Mouse (Mus musculus) heart, embryonic 15.5 days (tissue): ENCODE measurements at regions not wholly inside any gene's neighbourhood (a gene's known extent, or its start where the extent isn't known, plus 50 kb on each side); places are given as distances from the start of the nearest gene placed in this dataset.

Source experiments
- ATAC-seq: fragments of 200-750 bp; cut with Nextera tagmentation; replicated peaks from 2 replicates; pipeline ENCODE4 v1.8.0; 2017; ENCODE audit warnings: low read depth, moderate TSS enrichment; ENCODE audit not compliant: insufficient number of reproducible peaks, insufficient read depth, low FRiP score
- H3K27ac ChIP-seq: fragments of 300-500 bp; sonication (generic); 2 replicates; pipeline ENCODE4 v1.5.1; 2015; ENCODE audit warnings: mild to moderate bottlenecking, inconsistent platforms
- H3K27me3 ChIP-seq: fragments of 300-500 bp; sonication (generic); 2 replicates; pipeline ENCODE4 v1.6.1; 2015; ENCODE audit warnings: inconsistent platforms
- H3K36me3 ChIP-seq: fragments of 300-500 bp; sonication (generic); 2 replicates; pipeline ENCODE4 v1.6.1; 2015; ENCODE audit warnings: mild to moderate bottlenecking, inconsistent platforms
- H3K4me1 ChIP-seq: fragments of 300-500 bp; sonication (generic); replicated peaks from 2 replicates; pipeline ENCODE4 v1.6.1; 2015; ENCODE audit warnings: inconsistent platforms
- H3K4me2 ChIP-seq: fragments of 300-500 bp; sonication (generic); 2 replicates; pipeline ENCODE4 v1.6.1; 2015; ENCODE audit warnings: inconsistent platforms, mild to moderate bottlenecking, moderate library complexity
- H3K4me3 ChIP-seq: fragments of 300-500 bp; sonication (generic); 2 replicates; pipeline ENCODE4 v1.5.1; 2015; ENCODE audit warnings: mild to moderate bottlenecking, inconsistent platforms
- H3K9ac ChIP-seq: fragments of 300-500 bp; sonication (generic); 2 replicates; pipeline ENCODE4 v1.6.1; 2015; ENCODE audit warnings: mild to moderate bottlenecking, inconsistent platforms
- H3K9me3 ChIP-seq: fragments of 300-500 bp; sonication (generic); replicated peaks from 2 replicates; pipeline ENCODE4 v1.6.1; 2016; ENCODE audit warnings: inconsistent platforms
- WGBS: fragments of 180-500 bp; shearing (Covaris S2); methylation state at CpG from one replicate; pipeline ENCODE4 v1.1.7; 2015; ENCODE audit warnings: mixed read lengths; 5-methylcytosine and 5-hydroxymethylcytosine counted together

- no peak overlapping the region for H3K9ac ChIP-seq
- no peak for ATAC-seq
- H3K4me1 ChIP-seq = peaks cover 9% of the 10 kb centered on the region
- H3K4me2 ChIP-seq = no peak overlapping the region
- H3K9me3 ChIP-seq = no peaks in the 10 kb centered on the region
- H3K27ac ChIP-seq = no peak overlapping the region
- 0 out of 2 replicates have a peak, but pooled peaks cover 3% of the 10 kb centered on the region for H3K27me3 ChIP-seq
- H3K4me3 ChIP-seq = no peak overlapping the region
- no peaks in the 10 kb centered on the region for H3K36me3 ChIP-seq
- WGBS = 93% methylated on average over 4 of the region's 4 CpGs
These were observed 243.7 kb downstream of the Gm10260 start for GRCm38 (mm10) chr13:97516731-97517130.

GRCm38 (mm10) chr13:97514421-97515066 lies 245.9 kb downstream of the Gm10260 start:
- H3K36me3 ChIP-seq = no peaks in the 10 kb centered on the region
- no peak for ATAC-seq
- H3K4me1 ChIP-seq = peaks cover 13% of the 10 kb centered on the region
- H3K27ac ChIP-seq = no peak overlapping the region
- peak overlapping the region; percentile 13; the same call in 1 of the 2 replicates for H3K4me3 ChIP-seq
- H3K4me2 ChIP-seq = peak overlapping the region; percentile 52
- 23% methylated on average over 21 of the region's 21 CpGs for WGBS
- no peak overlapping the region for H3K9ac ChIP-seq
- 0 out of 2 replicates have a peak, but pooled peaks cover 3% of the 10 kb centered on the region for H3K27me3 ChIP-seq
- no peaks in the 10 kb centered on the region for H3K9me3 ChIP-seq

- Histone ChIP-seq H3K4me3 (no peak overlapping the region), H3K27ac (no peak overlapping the region), H3K4me1 (peaks cover 13% of the 10 kb centered on the region), H3K4me2 (no peak overlapping the region), H3K27me3 (0 out of 2 replicates have a peak, but pooled peaks cover 3% of the 10 kb centered on the region), H3K9ac (no peak overlapping the region), H3K36me3 (no peaks in the 10 kb centered on the region), H3K9me3 (no peaks in the 10 kb centered on the region)
- no peak for ATAC-seq
- WGBS = 65% methylated on average over 4 of the region's 4 CpGs
These were observed 247.9 kb downstream of the Gm10260 start for GRCm38 (mm10) chr13:97512521-97512920.

GRCm38 (mm10) chr13:97510431-97511261 lies 249.8 kb downstream of the Gm10260 start:
- H3K27ac ChIP-seq = peak overlapping the region; percentile 68
- peaks cover 13% of the 10 kb centered on the region for H3K4me1 ChIP-seq
- no peak overlapping the region for H3K9ac ChIP-seq
- H3K36me3 ChIP-seq = no peaks in the 10 kb centered on the region
- no peaks in the 10 kb centered on the region for H3K9me3 ChIP-seq
- 0 out of 2 replicates have a peak overlapping the region, but pooled peaks have one; percentile 11 for H3K4me2 ChIP-seq
- H3K4me3 ChIP-seq = no peak overlapping the region
- 52% methylated on average over 10 of the region's 10 CpGs for WGBS
- 0 out of 2 replicates have a peak, but pooled peaks cover 3% of the 10 kb centered on the region for H3K27me3 ChIP-seq
- ATAC-seq = peak; percentile 73

GRCm38 (mm10) chr13:97504949-97505348 lies 255.5 kb downstream of the Gm10260 start:
- WGBS = 86% methylated on average over 5 of the region's 5 CpGs
- 0 out of 2 replicates have a peak overlapping the region, but pooled peaks have one; percentile 6 for H3K27ac ChIP-seq

GRCm38 (mm10) chr13:97503955-97504739 lies 256.3 kb downstream of the Gm10260 start:
- peak; percentile 35; the same call in 1 of the 2 replicates for ATAC-seq
- WGBS = 87% methylated on average over 10 of the region's 10 CpGs

More at GRCm38 (mm10) chr13:97504949-97505348, 255.5 kb downstream of the Gm10260 start:
- no peak overlapping the region for H3K4me2 ChIP-seq
- no peaks in the 10 kb centered on the region for H3K36me3 ChIP-seq
- H3K9me3 ChIP-seq = no peaks in the 10 kb centered on the region
- H3K9ac ChIP-seq = no peak overlapping the region
- no peaks in the 10 kb centered on the region for H3K4me1 ChIP-seq
- no peaks in the 10 kb centered on the region for H3K27me3 ChIP-seq
- H3K4me3 ChIP-seq = no peak overlapping the region
- ATAC-seq = no peak

GRCm38 (mm10) chr13:97503391-97503790 lies 257.0 kb downstream of the Gm10260 start:
- ATAC-seq = no peak
- H3K27ac ChIP-seq = no peak overlapping the region
- WGBS = 51% methylated on average over 5 of the region's 5 CpGs

More at GRCm38 (mm10) chr13:97503955-97504739, 256.3 kb downstream of the Gm10260 start:
- no peaks in the 10 kb centered on the region for H3K9me3 ChIP-seq
- no peak overlapping the region for H3K4me2 ChIP-seq
- H3K27me3 ChIP-seq = no peaks in the 10 kb centered on the region
- H3K9ac ChIP-seq = no peak overlapping the region
- no peaks in the 10 kb centered on the region for H3K36me3 ChIP-seq
- H3K4me1 ChIP-seq = no peaks in the 10 kb centered on the region
- H3K27ac ChIP-seq = peak overlapping the region; percentile 4; the same call in 1 of the 2 replicates
- no peak overlapping the region for H3K4me3 ChIP-seq

GRCm38 (mm10) chr13:97500155-97500554 lies 259.2 kb downstream of the Enc1 start:
- Histone ChIP-seq H3K4me1 (no peaks in the 10 kb centered on the region), H3K4me3 (no peak overlapping the region), H3K4me2 (no peak overlapping the region), H3K36me3 (no peaks in the 10 kb centered on the region), H3K9ac (no peak overlapping the region), H3K9me3 (no peaks in the 10 kb centered on the region), H3K27me3 (no peaks in the 10 kb centered on the region; the same call in 1 of the 2 replicates), H3K27ac (no peak overlapping the region)
- WGBS = 80% methylated on average over 8 of the region's 8 CpGs
- no peak for ATAC-seq

More at GRCm38 (mm10) chr13:97503391-97503790, 257.0 kb downstream of the Gm10260 start:
- Histone ChIP-seq H3K9me3 (no peaks in the 10 kb centered on the region), H3K4me1 (no peaks in the 10 kb centered on the region), H3K27me3 (no peaks in the 10 kb centered on the region), H3K4me3 (no peak overlapping the region), H3K36me3 (no peaks in the 10 kb centered on the region), H3K9ac (no peak overlapping the region), H3K4me2 (no peak overlapping the region)

GRCm38 (mm10) chr13:97498981-97499380 lies 258.1 kb downstream of the Enc1 start:
- Histone ChIP-seq H3K4me3 (no peak overlapping the region), H3K27me3 (no peaks in the 10 kb centered on the region; the same call in 1 of the 2 replicates), H3K27ac (no peak overlapping the region), H3K4me1 (no peaks in the 10 kb centered on the region), H3K9me3 (no peaks in the 10 kb centered on the region), H3K9ac (no peak overlapping the region), H3K36me3 (no peaks in the 10 kb centered on the region), H3K4me2 (no peak overlapping the region)
- 76% methylated on average over 5 of the region's 5 CpGs for WGBS
- ATAC-seq = no peak

- no peaks in the 10 kb centered on the region for H3K9me3 ChIP-seq
- H3K4me1 ChIP-seq = no peaks in the 10 kb centered on the region
- H3K27ac ChIP-seq = no peak overlapping the region
- H3K4me2 ChIP-seq = no peak overlapping the region
- no peak overlapping the region for H3K4me3 ChIP-seq
- ATAC-seq = no peak
- WGBS = 68% methylated on average over 5 of the region's 5 CpGs
- H3K36me3 ChIP-seq = no peaks in the 10 kb centered on the region
- no peaks in the 10 kb centered on the region; the same call in 1 of the 2 replicates for H3K27me3 ChIP-seq
- no peak overlapping the region for H3K9ac ChIP-seq
These were observed 257.0 kb downstream of the Enc1 start for GRCm38 (mm10) chr13:97497928-97498327.

GRCm38 (mm10) chr13:97494770-97495169 lies 253.9 kb downstream of the Enc1 start:
- H3K9me3 ChIP-seq = no peaks in the 10 kb centered on the region
- no peaks in the 10 kb centered on the region for H3K36me3 ChIP-seq
- no peaks in the 10 kb centered on the region; the same call in 1 of the 2 replicates for H3K27me3 ChIP-seq
- H3K4me1 ChIP-seq = 0 out of 2 replicates have a peak, but pooled peaks cover 3% of the 10 kb centered on the region
- H3K4me2 ChIP-seq = no peak overlapping the region
- WGBS = 88% methylated on average over 2 of the region's 2 CpGs
- no peak overlapping the region for H3K4me3 ChIP-seq
- no peak overlapping the region for H3K27ac ChIP-seq
- no peak overlapping the region for H3K9ac ChIP-seq
- ATAC-seq = no peak
